Mouse (Mus musculus) CH12.LX (cell line): ENCODE data around the gene Speg. TPM values are rescaled to one million over a fixed set of nuclear protein-coding genes. Genes with fewer than 3 reads are reported as not detected.

Source experiments
- DNase-seq: peaks from one replicate; pipeline ENCODE4 v3.0.0-alpha.2; 2013; ENCODE audit errors: extremely low read depth
- H3K27ac ChIP-seq: 2 replicates; pipeline ENCODE4 v1.5.1; 2012; ENCODE audit warnings: low read depth, mild to moderate bottlenecking, control low read depth, moderate library complexity; ENCODE audit not compliant: insufficient read depth
- H3K27me3 ChIP-seq: replicated peaks from 2 replicates; pipeline ENCODE3; 2012; ENCODE audit warnings: inconsistent platforms
- H3K36me3 ChIP-seq, 2 experiments: replicated peaks in 1 of 2; 2 replicates each; pipeline versions ENCODE3 to v1.6.1; 2012; ENCODE audit warnings: inconsistent platforms in 1 of 2, low read length in 1 of 2, mild to moderate bottlenecking in 1 of 2, mixed read lengths in 1 of 2, moderate library complexity in 1 of 2; ENCODE audit not compliant: control insufficient read depth in 1 of 2, insufficient read depth in 1 of 2
- H3K4me1 ChIP-seq, 2 experiments: 2 replicates each; pipeline ENCODE4 v1.6.1; 2012; ENCODE audit warnings: inconsistent platforms in 1 of 2, moderate library complexity in 1 of 2; ENCODE audit not compliant: insufficient read depth in 2 of 2, control insufficient read depth in 1 of 2
- H3K4me2 ChIP-seq: 2 replicates; pipeline ENCODE4 v1.6.1; 2012; ENCODE audit warnings: low read depth, mild to moderate bottlenecking, control low read depth; ENCODE audit not compliant: poor library complexity, insufficient read depth, severe bottlenecking
- H3K4me3 ChIP-seq, 3 experiments: fragments of 150-350 bp in 1 of 3; sonication (generic) in 1 of 3; replicated peaks in 1 of 3; 2 replicates each; pipeline versions ENCODE3 to v1.5.1; 2011 to 2012; ENCODE audit warnings: low read depth in 2 of 3, low read length in 2 of 3, mild to moderate bottlenecking in 2 of 3, moderate library complexity in 2 of 3, control low read depth in 1 of 3, improper control_type of control experiment in 1 of 3, inconsistent platforms in 1 of 3, mixed read lengths in 1 of 3; ENCODE audit not compliant: poor library complexity in 1 of 3
- H3K79me2 ChIP-seq: replicated peaks from 2 replicates; pipeline ENCODE4 v1.6.1; 2012; ENCODE audit warnings: mild to moderate bottlenecking, moderate library complexity; ENCODE audit not compliant: control insufficient read depth, poor library complexity, insufficient read depth, severe bottlenecking; ENCODE audit errors: extremely low read depth
- H3K9ac ChIP-seq: 2 replicates; pipeline ENCODE4 v1.6.1; 2012; ENCODE audit warnings: low read depth, mild to moderate bottlenecking, control low read depth, moderate library complexity; ENCODE audit not compliant: insufficient read depth
- H3K9me3 ChIP-seq: replicated peaks from 2 replicates; pipeline ENCODE3; 2012; ENCODE audit warnings: low read length, inconsistent platforms, mixed read lengths
- BHLHE40 ChIP-seq: IDR thresholded peaks from 2 replicates; pipeline ENCODE4 v1.6.1; 2011; ENCODE audit warnings: mild to moderate bottlenecking, low read depth, low read length, improper control_type of control experiment
- CTCF ChIP-seq, 2 experiments: IDR thresholded peaks in 1 of 2; conservative IDR thresholded peaks in 1 of 2; 2 replicates each; pipeline ENCODE4 v1.5.1; 2011 to 2012; ENCODE audit warnings: low read depth in 2 of 2, low read length in 2 of 2, improper control_type of control experiment in 1 of 2, inconsistent platforms in 1 of 2, mild to moderate bottlenecking in 1 of 2, moderate library complexity in 1 of 2
- ELF1 ChIP-seq: IDR thresholded peaks from 2 replicates; pipeline ENCODE4 v1.6.1; 2014; ENCODE audit warnings: low read depth, mild to moderate bottlenecking, inconsistent platforms, low read length, improper control_type of control experiment
- EP300 ChIP-seq: IDR thresholded peaks from 2 replicates; pipeline ENCODE4 v1.6.1; 2011; ENCODE audit warnings: low read length, improper control_type of control experiment
- IRF4 ChIP-seq: IDR thresholded peaks from 2 replicates; pipeline ENCODE4 v1.6.1; 2014; ENCODE audit warnings: low read depth, mild to moderate bottlenecking, inconsistent platforms, low read length, improper control_type of control experiment
- JUN ChIP-seq: IDR thresholded peaks from 2 replicates; pipeline ENCODE4 v1.6.1; 2011; ENCODE audit warnings: low read depth, mild to moderate bottlenecking, low read length, improper control_type of control experiment, moderate library complexity; ENCODE audit not compliant: insufficient read depth
- JUND ChIP-seq: conservative IDR thresholded peaks from 2 replicates; pipeline ENCODE4 v1.6.1; 2011; ENCODE audit warnings: low read depth, low read length, improper control_type of control experiment
- MAFK ChIP-seq: IDR thresholded peaks from 2 replicates; pipeline ENCODE4 v1.6.1; 2011; ENCODE audit warnings: low read length, improper control_type of control experiment; ENCODE audit not compliant: insufficient replicate concordance
- MAZ ChIP-seq: IDR thresholded peaks from 2 replicates; pipeline ENCODE4 v1.6.1; 2012; ENCODE audit warnings: low read depth, mild to moderate bottlenecking, inconsistent platforms, low read length, improper control_type of control experiment, moderate library complexity
- POLR2A ChIP-seq: IDR thresholded peaks from 2 replicates; pipeline ENCODE4 v1.6.1; 2011; ENCODE audit warnings: low read depth, mild to moderate bottlenecking, improper control_type of control experiment, low read length
- RCOR1 ChIP-seq: conservative IDR thresholded peaks from 2 replicates; pipeline ENCODE4 v1.6.1; 2012; ENCODE audit warnings: low read depth, mild to moderate bottlenecking, inconsistent platforms, low read length, improper control_type of control experiment
- SIN3A ChIP-seq: IDR thresholded peaks from 2 replicates; pipeline ENCODE4 v1.6.1; 2012; ENCODE audit warnings: low read length, improper control_type of control experiment, inconsistent platforms
- SMC3 ChIP-seq: IDR thresholded peaks from 2 replicates; pipeline ENCODE4 v1.6.1; 2011; ENCODE audit warnings: low read depth, low read length, improper control_type of control experiment
- TBP ChIP-seq: conservative IDR thresholded peaks from 2 replicates; pipeline ENCODE4 v1.6.1; 2011; ENCODE audit warnings: low read depth, low read length, improper control_type of control experiment
- TCF12 ChIP-seq: IDR thresholded peaks from 2 replicates; pipeline ENCODE4 v1.6.1; 2014; ENCODE audit warnings: low read depth, mild to moderate bottlenecking, inconsistent platforms, low read length, improper control_type of control experiment
- USF1 ChIP-seq: IDR thresholded peaks from 2 replicates; pipeline ENCODE4 v1.6.1; 2014; ENCODE audit warnings: low read depth, mild to moderate bottlenecking, inconsistent platforms, low read length, improper control_type of control experiment
- USF2 ChIP-seq: conservative IDR thresholded peaks from 2 replicates; pipeline ENCODE4 v1.6.1; 2011; ENCODE audit warnings: low read depth, low read length, improper control_type of control experiment
- ZC3H11A ChIP-seq: IDR thresholded peaks from 2 replicates; pipeline ENCODE4 v1.6.1; 2012; ENCODE audit warnings: low read depth, mild to moderate bottlenecking, inconsistent platforms, low read length, improper control_type of control experiment
- dilution Hi-C: fragments of 300-500 bp; cut with MboI; formaldehyde crosslinking; loops from 2 replicates; pipeline ENCODE4 v1.14.3; 2020; ENCODE audit warnings: low sequenced_read_pairs; ENCODE audit not compliant: extremely low pct_unique_long_range_greater_than_20kb, extremely low pct_ligation_motif_present
- in situ Hi-C: fragments of 300-500 bp; cut with MboI; formaldehyde crosslinking; loops from 3 replicates; pipeline ENCODE4 v1.14.3; 2019; ENCODE audit warnings: low sequenced_read_pairs, low pct_ligation_motif_present, low pct_unique_long_range_greater_than_20kb, mixed read lengths
- polyA plus RNA-seq: library from polyadenylated mRNA; unstranded; fragments of >175 nt; gene quantifications from 2 replicates; pipeline ENCODE4 v1.2.1, GENCODE M21; 2012; ENCODE audit warnings: low read depth; ENCODE audit not compliant: insufficient read length
- total RNA-seq, 2 experiments: library from RNA; depleted of rRNA; stranded (reverse); fragments of 300-350 nt in 1 of 2; fragments of >200 nt in 1 of 2; gene quantifications; 2 replicates each; pipeline ENCODE4 v1.2.3; 2012 to 2014

Speg gene
- total and polyA plus RNA-seq, 3 experiments: 13.1 to 30.7 (median 18.8) TPM

- Histone ChIP-seq H3K27ac (no peak overlapping the region), H3K4me2 (peak overlapping the region; percentile 19; the same call in 1 of the 2 replicates), H3K79me2 (no peaks in the 10 kb centered on the region), H3K9me3 (no peaks in the 10 kb centered on the region), H3K9ac (no peak overlapping the region), H3K27me3 (peaks cover 42% of the 10 kb centered on the region), H3K4me1 (peaks cover 5 to 9% of the 10 kb centered on the region in 2 experiments; a peak in 3 of 4 replicates)
- dilution Hi-C loops (no loop called here), in situ Hi-C loops (loop anchor here (25.0 kb wide), 1 partner anchor 530 kb away; the partner anchor contains the start of gene Cfap65)
- DNase-seq: peak; percentile 78
- TF ChIP-seq SIN3A: peak; percentile 56
- TF ChIP-seq BHLHE40: peak; percentile 46
- TF ChIP-seq CTCF (conservative IDR thresholded peaks at IDR 0.05 in 1 of 2, IDR thresholded peaks at IDR 0.05 in 1 of 2; ENCODE audit: low read depth in 2 of 2, low read length in 2 of 2): peak; percentile 32 to 98; a peak in 3 of 4 replicates
- peak; percentile 98 for TF ChIP-seq SMC3
- TF ChIP-seq ZC3H11A: peak; percentile 95
- TF ChIP-seq POLR2A: no peak
- TF ChIP-seq JUN: no peak
- TF ChIP-seq, all 38 proteins: peak for 5
- no peak overlapping the region for H3K4me3 ChIP-seq
- peaks cover 0 to 4% of the 10 kb centered on the region in 2 experiments for H3K36me3 ChIP-seq
Observed at GRCm38 (mm10) chr1:75467215-75467927, 92.3 kb downstream of the Speg start.

GRCm38 (mm10) chr1:75469287-75469825 is 94.3 kb downstream of the Speg start:
- H3K4me3 ChIP-seq: no peak overlapping the region
- dilution Hi-C loops: no loop called here
- TF ChIP-seq MAFK (no peak), CTCF (conservative IDR thresholded peaks at IDR 0.05 in 1 of 2, IDR thresholded peaks at IDR 0.05 in 1 of 2; ENCODE audit: low read depth in 2 of 2, low read length in 2 of 2) (no peak), ZC3H11A (no peak), USF2 (no peak), TCF12 (no peak), RCOR1 (no peak), EP300 (no peak), MAZ (no peak), USF1 (no peak), JUND (no peak), TBP (no peak), IRF4 (no peak), ELF1 (no peak)
- H3K4me1 ChIP-seq: peaks cover 5 to 9% of the 10 kb centered on the region in 2 experiments; a peak in 3 of 4 replicates
- H3K36me3 ChIP-seq: peaks cover 5 to 23% of the 10 kb centered on the region in 2 experiments
- H3K27ac ChIP-seq: no peak overlapping the region
- H3K4me2 ChIP-seq: no peak overlapping the region
- peaks cover 34% of the 10 kb centered on the region for H3K27me3 ChIP-seq
- H3K9me3 ChIP-seq: no peaks in the 10 kb centered on the region
- in situ Hi-C loops: loop anchor here (25.0 kb wide), 1 partner anchor 532 kb away; the partner anchor contains the start of gene Cfap65
- H3K9ac ChIP-seq: no peak overlapping the region
- no peaks in the 10 kb centered on the region for H3K79me2 ChIP-seq
- no peak for DNase-seq
